Mouse (Mus musculus) CD4-positive, CD25-positive, alpha-beta regulatory T cell, adult 9 weeks (primary cell): ENCODE measurements around the gene Cfhr2. TPM values are rescaled to one million over a fixed set of nuclear protein-coding genes. Genes with fewer than 3 reads are reported as not detected.

Experiments
- polyA plus RNA-seq: library from polyadenylated mRNA; unstranded; fragments of 100-300 nt; shearing (Covaris generic); gene quantifications from one replicate; pipeline ENCODE4 v1.2.1, GENCODE M21; 2017

Cfhr2 gene
- not detected for polyA plus RNA-seq

DNA sequence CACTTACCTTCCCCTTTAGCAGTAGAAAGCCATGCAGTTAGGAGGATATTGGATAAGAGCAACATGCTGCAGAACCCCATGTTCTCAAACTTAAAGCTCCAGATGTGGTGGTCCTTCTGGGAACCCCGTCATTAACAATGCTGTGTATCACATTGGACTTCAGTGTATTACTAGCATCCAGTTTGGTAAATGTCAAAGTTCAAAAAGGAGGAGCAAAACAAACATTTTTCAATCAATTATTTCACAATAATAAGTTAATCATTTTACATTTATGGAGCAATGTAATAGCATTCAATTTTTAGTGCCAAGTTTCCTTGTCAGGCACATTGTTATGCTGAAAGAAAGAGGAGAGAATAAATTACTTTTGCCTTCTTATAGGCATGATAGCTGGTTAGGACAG, at the start of gene Cfhr2:
Cfhr2 (minus strand) TSS at position 155 of the 400 bp plus-strand sequence.

GRCm38 (mm10) chr1:139781143-139781542, 77.4 kb downstream of the Cfhr2 start, which contains the start of gene Gm4788:
TSS of gene Gm4788 (minus strand) at chr1:139781243.

Other genes with a start within 250 kb of the Cfhr2 start
- not detected for gene Gm4788, start 77.5 kb downstream of the Cfhr2 start, polyA plus RNA-seq